Mouse (Mus musculus) neural tube, embryonic 11.5 days (tissue): ENCODE results near the gene Ppp6r3. TPM values are rescaled to one million over a fixed set of nuclear protein-coding genes. Genes with fewer than 3 reads are reported as not detected.

Experiments used
- ATAC-seq: fragments of 200-750 bp; cut with Nextera tagmentation; 2 replicates; pipeline ENCODE4 v1.8.0; 2017; ENCODE audit warnings: moderate number of reproducible peaks, mild to moderate bottlenecking, moderate TSS enrichment, moderate library complexity; ENCODE audit not compliant: insufficient read depth, low FRiP score, low TSS enrichment
- DNase-seq: peaks from one replicate; pipeline ENCODE4 v3.0.0-alpha.2; 2015; ENCODE audit warnings: low spot score
- H3K27ac ChIP-seq: fragments of 300-500 bp; sonication (generic); 2 replicates; pipeline ENCODE4 v1.5.1; 2014; ENCODE audit warnings: low read depth, mild to moderate bottlenecking, low read length
- H3K27me3 ChIP-seq: fragments of 300-500 bp; sonication (generic); 2 replicates; pipeline ENCODE4 v1.6.1; 2014; ENCODE audit warnings: mild to moderate bottlenecking, low read length, mixed read lengths; ENCODE audit not compliant: control insufficient read depth, insufficient read depth
- H3K36me3 ChIP-seq: fragments of 300-500 bp; sonication (generic); 2 replicates; pipeline ENCODE4 v1.6.1; 2014; ENCODE audit warnings: mild to moderate bottlenecking, low read length, moderate library complexity, mixed read lengths; ENCODE audit not compliant: control insufficient read depth, insufficient read depth
- H3K4me1 ChIP-seq: fragments of 300-500 bp; sonication (generic); 2 replicates; pipeline ENCODE4 v1.6.1; 2014; ENCODE audit warnings: low read length, mixed read lengths; ENCODE audit not compliant: control insufficient read depth, insufficient read depth
- H3K4me2 ChIP-seq: fragments of 300-500 bp; sonication (generic); 2 replicates; pipeline ENCODE4 v1.6.1; 2014; ENCODE audit warnings: low read depth, mild to moderate bottlenecking, moderate library complexity
- H3K4me3 ChIP-seq: fragments of 300-500 bp; sonication (generic); 2 replicates; pipeline ENCODE4 v1.5.1; 2014; ENCODE audit warnings: low read depth, low read length
- H3K9ac ChIP-seq: fragments of 300-500 bp; sonication (generic); 2 replicates; pipeline ENCODE4 v1.6.1; 2014; ENCODE audit warnings: mild to moderate bottlenecking, low read length
- H3K9me3 ChIP-seq: fragments of 300-500 bp; sonication (generic); 2 replicates; pipeline ENCODE4 v1.6.1; 2016; ENCODE audit warnings: low read length; ENCODE audit not compliant: control insufficient read depth
- WGBS: fragments of 180-500 bp; shearing (Covaris S2); extraction: QIAGEN DNeasy Blood & Tissue Kit; methylation state at CpG from one replicate; pipeline ENCODE4 v1.1.7; 2014; 5-methylcytosine and 5-hydroxymethylcytosine counted together
- polyA plus RNA-seq: library from polyadenylated mRNA; unstranded; fragments of >200 nt; fragmentation: Nextera tagmentation; extraction: Ambion mirVana; gene quantifications from 2 replicates; pipeline ENCODE4 v1.2.1, GENCODE M21; 2014

The Ppp6r3 gene
- polyA plus RNA-seq: 85.0 and 88.5 TPM in 2 replicates

DNA sequence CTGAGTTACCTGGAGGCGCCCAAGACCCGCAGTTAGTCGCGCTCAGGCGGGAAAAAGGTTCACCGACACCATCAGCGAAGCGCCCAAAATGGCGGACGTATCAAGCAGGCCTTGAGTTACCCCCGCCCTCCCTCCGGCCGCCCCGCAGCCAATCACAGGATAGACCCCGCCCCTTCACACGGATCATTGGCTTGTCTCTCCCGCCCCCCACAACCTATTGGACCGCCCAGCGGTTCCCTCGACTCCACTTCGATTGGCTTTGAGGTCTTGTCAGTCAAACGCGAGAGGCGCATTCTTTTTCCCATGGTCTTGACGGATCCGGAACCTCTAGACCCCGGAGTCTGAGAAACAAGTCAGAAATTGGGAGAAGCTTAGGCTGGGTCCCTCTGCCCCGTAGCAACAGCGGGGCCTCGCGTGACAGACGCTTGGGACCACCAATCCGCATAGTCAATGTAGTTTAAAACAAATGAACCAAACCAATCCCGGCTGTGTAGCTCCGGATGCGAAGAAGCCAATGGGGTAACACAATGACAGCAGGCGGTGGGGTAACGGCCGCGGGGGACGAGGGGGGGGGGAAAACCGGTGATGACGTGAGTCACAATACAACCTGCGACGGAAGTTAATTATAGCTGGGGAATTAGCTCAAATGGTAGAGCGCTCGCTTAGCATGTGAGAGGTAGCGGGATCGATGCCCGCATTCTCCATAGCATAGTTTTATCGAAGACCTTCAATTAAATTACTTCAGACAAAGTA lies at the start of gene Ppp6r3:
Gene Ppp6r3 (minus strand): TSS at position 118 of the 753 bp plus-strand sequence.
- under 1% methylated on average over 50 of the region's 51 CpGs for WGBS
- Histone ChIP-seq H3K4me2 (peak within 1 kb of the TSS; percentile 82), H3K9me3 (no peaks in the 10 kb centered on the region)

DNA sequence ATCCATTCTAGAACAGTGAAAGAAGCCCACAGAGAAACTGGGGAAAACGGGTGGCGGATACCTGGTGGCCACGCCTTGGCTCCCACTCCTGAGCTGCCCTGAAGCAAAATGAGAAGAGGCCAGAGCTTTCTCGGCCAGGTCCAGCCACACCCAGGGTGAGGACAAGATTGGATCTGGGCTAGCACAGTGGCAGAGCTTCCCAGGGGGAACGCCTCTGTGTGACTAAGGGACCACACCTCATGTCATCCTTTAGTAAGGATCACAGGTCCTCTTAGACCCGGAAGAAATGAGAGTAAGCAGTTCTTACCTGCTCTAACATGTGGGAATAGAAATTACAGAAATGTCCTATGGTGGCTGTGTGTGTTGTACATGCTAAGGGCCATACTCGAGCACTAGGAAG lies 49.6 kb upstream of the Ppp6r3 start:
- Histone ChIP-seq H3K4me3 (no peak overlapping the region), H3K4me2 (no peak overlapping the region), H3K9ac (no peak overlapping the region), H3K4me1 (no peaks in the 10 kb centered on the region), H3K27me3 (no peaks in the 10 kb centered on the region), H3K9me3 (no peaks in the 10 kb centered on the region), H3K27ac (no peak overlapping the region), H3K36me3 (peaks cover 12% of the 10 kb centered on the region)
- no peak for ATAC-seq
- DNase-seq: no peak
- 89% methylated on average over 7 of the region's 7 CpGs for WGBS

More for the DNA sequence above, at the start of gene Ppp6r3:
- ATAC-seq (peak; percentile 98), DNase-seq (peak; percentile 97)
- Histone ChIP-seq H3K27ac (peak within 1 kb of the TSS; percentile 85), H3K4me3 (peak within 1 kb of the TSS; percentile 95), H3K27me3 (no peaks in the 10 kb centered on the region), H3K4me1 (peaks cover 10% of the 10 kb centered on the region; the same call in 1 of the 2 replicates), H3K9ac (peak within 1 kb of the TSS; percentile 90), H3K36me3 (no peaks in the 10 kb centered on the region)

- WGBS: 72% methylated on average over 5 of the region's 5 CpGs
- no peaks in the 10 kb centered on the region for H3K27me3 ChIP-seq
- peaks cover 18% of the 10 kb centered on the region for H3K36me3 ChIP-seq
- H3K4me1 ChIP-seq: no peaks in the 10 kb centered on the region
- H3K9me3 ChIP-seq: no peaks in the 10 kb centered on the region
- no peak overlapping the region for H3K27ac ChIP-seq
- ATAC-seq (no peak), DNase-seq (peak; percentile 66)
- no peak overlapping the region for H3K4me3 ChIP-seq
- no peak overlapping the region for H3K9ac ChIP-seq
- no peak overlapping the region for H3K4me2 ChIP-seq
Observed at GRCm38 (mm10) chr19:3623824-3624223, 48.3 kb upstream of the Ppp6r3 start.

DNA sequence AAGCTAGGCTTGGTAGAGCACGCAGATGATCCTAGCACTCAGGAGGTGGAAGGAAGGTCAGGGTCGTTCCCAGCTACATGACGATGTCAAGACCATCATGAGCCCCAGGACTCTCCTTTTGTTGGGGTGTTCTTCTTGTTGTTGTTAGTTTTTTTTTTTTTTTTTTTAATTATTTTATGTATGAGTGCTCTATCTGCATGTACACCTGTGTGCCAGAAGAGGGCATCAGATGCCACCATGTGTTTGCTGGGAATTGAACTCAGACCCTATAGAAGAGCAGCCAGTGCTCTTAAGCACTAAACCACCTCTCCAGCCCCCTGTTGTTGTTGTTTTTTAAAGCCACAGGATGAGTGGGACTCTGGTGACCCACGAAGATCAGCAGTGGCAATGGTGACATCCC lies 47.7 kb upstream of the Ppp6r3 start:
- WGBS: 94% methylated on average over 4 of the region's 4 CpGs
- H3K9me3 ChIP-seq: no peaks in the 10 kb centered on the region
- DNase-seq: no peak
- peaks cover 18% of the 10 kb centered on the region for H3K36me3 ChIP-seq
- no peak for ATAC-seq
- no peak overlapping the region for H3K9ac ChIP-seq
- H3K4me3 ChIP-seq: no peak overlapping the region
- H3K27me3 ChIP-seq: no peaks in the 10 kb centered on the region
- no peak overlapping the region for H3K4me2 ChIP-seq
- no peaks in the 10 kb centered on the region for H3K4me1 ChIP-seq
- H3K27ac ChIP-seq: no peak overlapping the region

DNA sequence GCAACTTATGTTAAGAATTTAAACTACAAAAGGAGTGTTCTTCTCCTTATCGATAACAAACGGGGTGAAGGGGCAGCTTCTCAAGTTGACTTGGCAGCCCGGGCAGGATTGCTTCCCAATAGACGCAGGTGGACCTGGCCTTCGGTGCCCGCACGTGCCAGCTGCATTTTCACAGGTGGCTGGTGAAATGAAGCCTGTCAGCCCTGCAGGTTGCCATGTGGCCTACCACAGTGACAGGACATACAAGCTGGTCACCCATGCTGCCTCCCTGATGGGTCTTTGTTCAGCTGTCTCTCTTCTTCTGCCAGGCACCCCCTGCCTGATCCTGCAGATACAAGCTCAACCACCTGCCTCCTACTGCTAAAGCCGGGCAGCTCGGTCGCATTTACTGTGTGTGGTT lies 45.3 kb upstream of the Ppp6r3 start:
- H3K36me3 ChIP-seq: peaks cover 15% of the 10 kb centered on the region
- WGBS: 93% methylated on average over 10 of the region's 10 CpGs

DNA sequence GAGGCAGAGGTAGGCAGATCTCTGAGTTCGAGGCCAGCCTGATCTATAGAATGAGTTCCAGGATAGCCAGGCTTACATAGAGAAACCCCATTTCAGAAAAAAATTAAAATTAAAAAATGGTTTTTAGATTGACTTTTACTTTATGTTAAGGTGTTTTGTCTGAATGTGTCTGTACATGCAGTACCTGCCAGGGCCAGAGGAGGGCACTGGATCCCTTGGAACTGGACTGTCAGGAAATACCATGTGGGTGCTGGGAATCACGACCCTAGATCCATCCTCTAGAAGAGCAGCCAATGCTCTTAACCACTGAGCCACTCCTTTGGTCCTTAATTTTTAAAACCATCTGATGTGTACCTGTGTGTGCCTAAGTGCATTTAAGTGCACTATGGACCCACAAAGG lies 43.8 kb upstream of the Ppp6r3 start:
- Histone ChIP-seq H3K27me3 (no peaks in the 10 kb centered on the region), H3K4me3 (no peak overlapping the region), H3K4me1 (no peaks in the 10 kb centered on the region), H3K36me3 (peaks cover 17% of the 10 kb centered on the region), H3K9me3 (no peaks in the 10 kb centered on the region), H3K27ac (no peak overlapping the region), H3K9ac (no peak overlapping the region), H3K4me2 (no peak overlapping the region)
- no peak for DNase-seq
- no peak for ATAC-seq
- 79% methylated on average over 2 of the region's 2 CpGs for WGBS

More for the DNA sequence above, 45.3 kb upstream of the Ppp6r3 start:
- H3K4me1 ChIP-seq: no peaks in the 10 kb centered on the region
- DNase-seq (no peak), ATAC-seq (no peak)
- no peaks in the 10 kb centered on the region for H3K9me3 ChIP-seq
- H3K9ac ChIP-seq: no peak overlapping the region
- H3K27me3 ChIP-seq: no peaks in the 10 kb centered on the region
- no peak overlapping the region for H3K27ac ChIP-seq
- no peak overlapping the region for H3K4me3 ChIP-seq
- H3K4me2 ChIP-seq: no peak overlapping the region

DNA sequence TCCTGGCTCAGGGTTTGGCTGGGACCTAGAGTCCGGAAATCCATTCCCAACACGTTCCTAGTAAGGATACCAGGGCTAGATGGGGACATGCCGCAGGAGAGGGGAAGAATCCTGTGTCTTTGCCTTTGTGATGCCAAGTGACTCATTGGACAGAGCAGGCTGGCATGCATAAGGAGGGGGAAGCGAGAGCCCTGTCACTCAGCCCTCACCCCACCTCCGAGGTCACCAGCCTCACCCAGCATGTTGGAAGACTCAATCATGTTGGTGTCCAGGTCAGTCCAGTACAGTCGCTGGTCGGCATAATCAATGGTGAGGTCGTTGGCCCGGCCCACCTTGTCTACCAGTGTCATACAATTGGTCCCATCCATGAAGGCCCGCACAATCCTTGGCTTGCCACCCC lies 38.4 kb upstream of the Ppp6r3 start:
- Histone ChIP-seq H3K27ac (no peak overlapping the region), H3K4me2 (no peak overlapping the region), H3K4me1 (no peaks in the 10 kb centered on the region), H3K9me3 (no peaks in the 10 kb centered on the region), H3K27me3 (no peaks in the 10 kb centered on the region), H3K9ac (no peak overlapping the region), H3K4me3 (no peak overlapping the region), H3K36me3 (peaks cover 12% of the 10 kb centered on the region)
- ATAC-seq: no peak
- DNase-seq: no peak
- WGBS: 90% methylated on average over 10 of the region's 10 CpGs

DNA sequence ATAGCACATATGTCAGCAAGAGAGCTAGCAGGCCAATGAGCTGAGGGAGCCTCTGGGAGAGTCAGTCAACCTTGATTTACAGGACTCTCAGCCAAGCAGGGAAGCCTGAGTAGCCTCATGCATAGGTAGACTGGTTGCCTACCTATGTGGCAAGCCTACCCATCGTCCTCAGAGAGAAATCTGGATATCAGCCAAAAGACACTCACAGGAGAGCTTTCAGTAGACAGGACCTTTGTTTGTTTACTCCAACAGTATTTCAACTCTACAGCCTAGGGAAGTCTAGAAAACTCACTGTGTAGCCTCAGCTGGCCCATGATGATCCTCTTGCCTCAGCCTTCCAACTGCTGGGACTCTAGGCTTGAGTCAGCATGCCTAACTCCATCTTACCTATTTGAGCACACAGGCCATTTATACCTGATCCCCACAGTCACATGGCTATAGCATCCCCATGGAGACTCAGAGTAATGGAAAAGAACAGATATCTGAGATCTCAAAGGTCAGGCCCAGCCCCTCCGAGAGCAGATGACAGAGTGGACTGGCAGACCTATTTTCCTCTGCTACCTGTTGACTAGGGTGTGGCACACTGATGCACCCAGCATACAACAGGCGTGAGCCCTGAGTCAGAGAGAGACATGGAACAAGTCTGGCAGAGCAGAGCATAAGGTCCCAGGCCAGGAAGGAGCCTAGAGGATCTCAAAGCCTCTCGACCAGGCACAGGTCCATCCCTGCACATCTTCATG lies 37.2 kb upstream of the Ppp6r3 start:
- Histone ChIP-seq H3K9me3 (no peaks in the 10 kb centered on the region), H3K4me2 (no peak overlapping the region), H3K27ac (no peak overlapping the region), H3K36me3 (peaks cover 12% of the 10 kb centered on the region), H3K9ac (no peak overlapping the region), H3K27me3 (no peaks in the 10 kb centered on the region), H3K4me1 (no peaks in the 10 kb centered on the region), H3K4me3 (no peak overlapping the region)
- ATAC-seq (no peak), DNase-seq (no peak)
- WGBS: 90% methylated on average over 4 of the region's 4 CpGs

DNA sequence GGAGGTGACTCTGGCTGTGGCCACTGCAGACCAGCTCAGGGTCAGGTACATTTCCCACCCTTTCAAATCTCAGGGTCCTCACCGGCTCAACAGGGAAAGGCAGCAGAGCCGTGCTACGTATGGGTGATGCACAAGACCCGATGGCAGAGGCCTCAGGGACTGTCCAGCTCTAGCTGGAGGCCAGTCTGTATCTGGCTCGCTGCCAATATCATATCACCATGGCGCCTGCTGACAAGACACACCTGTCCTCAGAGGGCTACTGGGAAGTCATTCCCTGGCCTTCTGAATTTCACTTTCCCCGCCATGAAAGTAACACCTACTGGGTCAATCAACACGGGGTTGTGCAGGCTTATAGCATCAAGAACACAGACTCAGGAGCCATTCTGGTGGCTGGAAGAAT lies 36.2 kb upstream of the Ppp6r3 start:
- H3K9ac ChIP-seq: no peak overlapping the region
- H3K4me2 ChIP-seq: no peak overlapping the region
- H3K9me3 ChIP-seq: no peaks in the 10 kb centered on the region
- no peak overlapping the region for H3K27ac ChIP-seq
- WGBS: 93% methylated on average over 8 of the region's 8 CpGs
- peaks cover 12% of the 10 kb centered on the region for H3K36me3 ChIP-seq
- DNase-seq (no peak), ATAC-seq (no peak)
- no peaks in the 10 kb centered on the region for H3K27me3 ChIP-seq
- H3K4me1 ChIP-seq: no peaks in the 10 kb centered on the region
- no peak overlapping the region for H3K4me3 ChIP-seq
